Mouse (Mus musculus) neural tube, embryonic 11.5 days (tissue): ENCODE data around the gene Tbx10. TPM values are rescaled to one million over a fixed set of nuclear protein-coding genes. Genes with fewer than 3 reads are reported as not detected.

Experiments
- ATAC-seq: fragments of 200-750 bp; cut with Nextera tagmentation; 2 replicates; pipeline ENCODE4 v1.8.0; 2017; ENCODE audit warnings: moderate number of reproducible peaks, mild to moderate bottlenecking, moderate TSS enrichment, moderate library complexity; ENCODE audit not compliant: insufficient read depth, low FRiP score, low TSS enrichment
- DNase-seq: peaks from one replicate; pipeline ENCODE4 v3.0.0-alpha.2; 2015; ENCODE audit warnings: low spot score
- H3K27ac ChIP-seq: fragments of 300-500 bp; sonication (generic); 2 replicates; pipeline ENCODE4 v1.5.1; 2014; ENCODE audit warnings: low read depth, mild to moderate bottlenecking, low read length
- H3K27me3 ChIP-seq: fragments of 300-500 bp; sonication (generic); 2 replicates; pipeline ENCODE4 v1.6.1; 2014; ENCODE audit warnings: mild to moderate bottlenecking, low read length, mixed read lengths; ENCODE audit not compliant: control insufficient read depth, insufficient read depth
- H3K36me3 ChIP-seq: fragments of 300-500 bp; sonication (generic); 2 replicates; pipeline ENCODE4 v1.6.1; 2014; ENCODE audit warnings: mild to moderate bottlenecking, low read length, moderate library complexity, mixed read lengths; ENCODE audit not compliant: control insufficient read depth, insufficient read depth
- H3K4me1 ChIP-seq: fragments of 300-500 bp; sonication (generic); 2 replicates; pipeline ENCODE4 v1.6.1; 2014; ENCODE audit warnings: low read length, mixed read lengths; ENCODE audit not compliant: control insufficient read depth, insufficient read depth
- H3K4me2 ChIP-seq: fragments of 300-500 bp; sonication (generic); 2 replicates; pipeline ENCODE4 v1.6.1; 2014; ENCODE audit warnings: low read depth, mild to moderate bottlenecking, moderate library complexity
- H3K4me3 ChIP-seq: fragments of 300-500 bp; sonication (generic); 2 replicates; pipeline ENCODE4 v1.5.1; 2014; ENCODE audit warnings: low read depth, low read length
- H3K9ac ChIP-seq: fragments of 300-500 bp; sonication (generic); 2 replicates; pipeline ENCODE4 v1.6.1; 2014; ENCODE audit warnings: mild to moderate bottlenecking, low read length
- H3K9me3 ChIP-seq: fragments of 300-500 bp; sonication (generic); 2 replicates; pipeline ENCODE4 v1.6.1; 2016; ENCODE audit warnings: low read length; ENCODE audit not compliant: control insufficient read depth
- WGBS: fragments of 180-500 bp; shearing (Covaris S2); extraction: QIAGEN DNeasy Blood & Tissue Kit; methylation state at CpG from one replicate; pipeline ENCODE4 v1.1.7; 2014; 5-methylcytosine and 5-hydroxymethylcytosine counted together
- polyA plus RNA-seq: library from polyadenylated mRNA; unstranded; fragments of >200 nt; fragmentation: Nextera tagmentation; extraction: Ambion mirVana; gene quantifications from 2 replicates; pipeline ENCODE4 v1.2.1, GENCODE M21; 2014

Gene Tbx10
- polyA plus RNA-seq, result 0.22 TPM in 1 of 2 replicates, not detected in the other

DNA sequence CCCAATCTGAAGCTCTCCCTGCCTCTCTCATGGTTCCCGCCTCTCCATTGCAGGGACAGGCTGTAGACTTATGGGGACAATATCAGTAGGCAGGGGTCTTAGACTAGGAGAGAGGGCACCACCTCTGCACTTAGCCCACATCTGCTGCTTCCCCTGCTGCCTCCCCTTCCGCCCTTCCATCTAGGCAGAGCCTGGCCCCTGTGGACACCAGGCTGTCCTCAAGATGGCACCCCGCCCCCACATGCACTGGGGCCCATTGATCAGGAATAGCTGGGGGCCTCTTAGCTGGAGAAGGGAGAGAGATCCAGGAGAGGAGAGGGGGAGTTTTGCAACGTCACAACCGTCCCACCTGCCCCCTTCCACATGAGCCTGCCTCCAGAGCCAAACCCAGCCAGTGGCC lies at the start of gene Tbx10:
Gene Tbx10 (plus strand): TSS at position 337 of the 400 bp plus-strand sequence.
- Histone ChIP-seq H3K4me1 (no peaks in the 10 kb centered on the region), H3K4me2 (no peak within 1 kb of the TSS), H3K9me3 (no peaks in the 10 kb centered on the region), H3K36me3 (no peaks in the 10 kb centered on the region), H3K9ac (no peak within 1 kb of the TSS), H3K27ac (no peak within 1 kb of the TSS), H3K27me3 (no peaks in the 10 kb centered on the region), H3K4me3 (no peak within 1 kb of the TSS)
- DNase-seq (no peak), ATAC-seq (no peak)
- 63% methylated on average over 5 of the region's 5 CpGs for WGBS

DNA sequence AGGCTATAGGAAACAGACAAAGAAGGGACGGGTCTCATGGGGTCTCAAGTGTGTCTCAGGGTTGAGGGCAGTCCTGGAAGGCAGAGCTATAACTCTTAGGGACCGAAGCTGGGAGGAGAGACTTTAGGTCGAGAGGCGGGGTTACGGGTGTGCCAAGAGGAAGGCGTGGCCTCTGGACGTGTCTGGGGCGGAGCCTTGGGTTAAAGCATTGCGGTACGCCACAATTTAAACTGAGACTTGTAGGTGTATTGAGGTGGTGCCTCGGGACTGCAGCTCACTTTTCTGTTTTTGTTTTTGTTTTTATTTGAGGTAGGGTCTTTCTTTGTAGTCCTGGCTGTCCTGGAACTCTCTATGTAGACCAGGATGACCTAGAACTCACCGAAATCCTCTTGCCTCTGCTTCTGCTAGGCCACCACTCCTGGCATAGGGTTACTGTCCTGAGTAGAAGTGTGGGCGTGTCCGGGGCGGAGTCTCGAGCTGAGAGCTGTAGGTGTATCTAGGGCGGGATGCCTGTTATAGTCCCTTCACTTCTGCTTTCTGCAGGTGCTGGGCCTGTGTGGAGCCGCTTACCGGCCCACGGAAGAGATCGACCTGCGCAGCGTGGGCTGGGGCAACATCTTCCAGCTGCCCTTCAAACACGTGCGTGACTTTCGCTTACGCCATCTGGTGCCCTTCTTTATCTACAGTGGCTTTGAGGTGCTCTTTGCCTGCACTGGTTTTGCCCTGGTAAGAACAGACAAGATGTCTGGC lies 49.4 kb upstream of the Tbx10 start:
- no peak overlapping the region for H3K9ac ChIP-seq
- no peak overlapping the region for H3K4me3 ChIP-seq
- 21% methylated on average over 27 of the region's 27 CpGs for WGBS
- no peaks in the 10 kb centered on the region for H3K4me1 ChIP-seq
- no peak for ATAC-seq
- H3K27me3 ChIP-seq, result no peaks in the 10 kb centered on the region
- no peak overlapping the region for H3K4me2 ChIP-seq
- no peaks in the 10 kb centered on the region for H3K9me3 ChIP-seq
- no peak overlapping the region for H3K27ac ChIP-seq
- DNase-seq, result no peak
- H3K36me3 ChIP-seq, result no peaks in the 10 kb centered on the region

DNA sequence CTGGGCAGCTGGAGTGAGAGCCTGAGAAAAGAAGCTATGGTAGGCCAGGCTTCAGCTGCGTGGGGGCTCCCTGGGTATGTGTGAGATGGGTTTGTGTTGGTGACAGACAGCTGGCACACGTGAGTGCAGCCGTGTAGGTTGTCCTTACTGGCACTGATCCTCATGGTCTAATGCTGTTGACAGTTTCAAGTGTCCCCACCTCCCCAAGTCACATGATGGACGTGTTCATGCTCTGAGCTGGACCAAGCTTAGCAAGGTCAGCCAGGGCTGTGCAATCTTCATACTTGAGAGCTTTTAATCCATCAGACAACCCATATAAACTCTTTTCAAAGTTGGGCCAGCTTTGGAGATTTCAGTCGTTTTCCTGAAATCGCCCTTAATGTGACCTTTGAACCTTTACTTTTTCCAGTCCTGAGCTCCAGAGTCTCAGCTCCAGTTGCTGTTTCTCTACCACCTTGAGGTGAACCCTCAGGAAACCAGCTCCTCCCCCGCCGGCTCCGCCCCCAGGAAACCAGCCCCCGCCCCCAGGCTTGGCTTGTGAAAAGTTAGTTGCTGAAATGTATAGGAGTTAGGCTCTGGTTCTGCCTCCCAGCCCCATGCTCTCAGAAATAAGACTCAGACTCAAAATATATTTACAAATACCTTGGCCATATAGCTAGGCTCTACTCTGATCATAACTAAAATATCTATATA lies 46.5 kb upstream of the Tbx10 start:
- ATAC-seq, result no peak
- Histone ChIP-seq H3K9me3 (no peaks in the 10 kb centered on the region), H3K9ac (no peak overlapping the region), H3K36me3 (no peaks in the 10 kb centered on the region), H3K4me2 (no peak overlapping the region), H3K4me1 (no peaks in the 10 kb centered on the region), H3K4me3 (no peak overlapping the region), H3K27me3 (no peaks in the 10 kb centered on the region), H3K27ac (no peak overlapping the region)
- 32% methylated on average over 10 of the region's 10 CpGs for WGBS
- no peak for DNase-seq

DNA sequence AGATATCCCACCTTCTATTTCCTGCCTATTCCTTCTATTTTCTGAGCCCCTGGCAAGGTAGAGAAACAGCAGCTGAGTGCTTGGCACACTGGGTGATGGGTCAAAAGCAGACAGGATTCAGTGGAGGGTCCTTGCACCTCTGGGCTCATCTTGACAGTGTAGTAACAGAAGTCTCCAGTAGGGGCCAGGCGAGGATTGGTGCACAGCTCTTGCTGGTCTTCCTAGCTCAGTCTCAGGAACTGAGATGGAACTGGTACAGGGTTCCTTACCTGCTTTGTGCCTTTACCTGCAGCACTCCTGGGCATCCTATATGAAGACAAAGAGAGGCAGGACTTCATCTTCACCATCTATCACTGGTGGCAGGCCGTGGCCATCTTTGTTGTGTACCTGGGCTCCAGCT lies 45.8 kb upstream of the Tbx10 start:
- no peaks in the 10 kb centered on the region for H3K36me3 ChIP-seq
- no peak overlapping the region for H3K9ac ChIP-seq
- ATAC-seq (peak; percentile 60; the same call in 1 of the 2 replicates), DNase-seq (peak; percentile 69)
- no peak overlapping the region for H3K27ac ChIP-seq
- no peak overlapping the region for H3K4me2 ChIP-seq
- no peaks in the 10 kb centered on the region for H3K9me3 ChIP-seq
- 21% methylated on average over 2 of the region's 2 CpGs for WGBS
- H3K4me1 ChIP-seq, result no peaks in the 10 kb centered on the region
- no peak overlapping the region for H3K4me3 ChIP-seq
- H3K27me3 ChIP-seq, result no peaks in the 10 kb centered on the region

DNA sequence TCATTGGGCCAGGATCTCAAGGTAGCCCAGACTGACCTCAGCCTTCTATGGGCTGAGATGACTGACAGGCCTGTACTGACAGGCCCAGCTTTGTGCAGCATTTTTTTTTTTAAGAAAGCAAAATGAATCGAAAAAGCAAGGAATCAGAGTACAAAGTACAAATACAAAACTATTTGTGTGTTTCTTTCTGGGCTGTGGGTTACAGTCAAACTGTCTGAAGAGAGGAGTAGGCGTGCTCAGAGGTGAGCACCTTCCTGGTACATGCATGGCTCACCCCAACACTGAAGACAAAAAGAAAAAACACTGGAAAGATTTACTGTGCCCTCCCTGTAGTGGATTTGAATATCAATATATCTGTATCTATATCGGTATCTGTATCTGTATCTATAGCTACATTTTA lies 44.7 kb upstream of the Tbx10 start:
- no peaks in the 10 kb centered on the region for H3K9me3 ChIP-seq
- no peak overlapping the region for H3K4me2 ChIP-seq
- no peaks in the 10 kb centered on the region for H3K4me1 ChIP-seq
- ATAC-seq, result no peak
- H3K36me3 ChIP-seq, result no peaks in the 10 kb centered on the region
- no peak for DNase-seq
- H3K4me3 ChIP-seq, result no peak overlapping the region
- no peaks in the 10 kb centered on the region for H3K27me3 ChIP-seq
- 76% methylated on average over 3 of the region's 3 CpGs for WGBS
- H3K27ac ChIP-seq, result no peak overlapping the region
- no peak overlapping the region; the same call in 1 of the 2 replicates for H3K9ac ChIP-seq

DNA sequence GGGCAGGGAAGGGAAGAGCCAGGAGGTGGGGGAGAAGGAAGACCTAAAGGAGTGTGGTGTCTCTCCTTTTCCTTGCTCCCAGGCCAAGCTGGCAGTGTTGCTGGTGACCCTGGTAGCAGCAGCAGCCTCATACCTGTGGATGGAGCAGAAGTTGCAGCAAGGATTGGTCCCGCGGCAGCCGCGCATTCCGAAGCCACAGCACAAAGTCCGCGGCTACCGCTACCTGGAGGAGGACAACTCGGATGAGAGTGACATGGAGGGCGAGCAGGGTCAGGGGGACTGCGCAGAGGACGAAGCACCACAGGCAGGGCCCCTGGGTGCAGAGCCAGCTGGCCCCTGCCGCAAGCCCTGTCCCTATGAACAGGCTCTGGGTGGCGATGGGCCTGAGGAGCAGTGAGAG lies 44.0 kb upstream of the Tbx10 start:
- Histone ChIP-seq H3K4me2 (no peak overlapping the region), H3K9me3 (no peaks in the 10 kb centered on the region), H3K4me3 (no peak overlapping the region), H3K36me3 (no peaks in the 10 kb centered on the region), H3K4me1 (no peaks in the 10 kb centered on the region), H3K27me3 (no peaks in the 10 kb centered on the region), H3K27ac (no peak overlapping the region), H3K9ac (no peak overlapping the region; the same call in 1 of the 2 replicates)
- no peak for DNase-seq
- ATAC-seq, result no peak
- WGBS, result 72% methylated on average over 14 of the region's 14 CpGs

DNA sequence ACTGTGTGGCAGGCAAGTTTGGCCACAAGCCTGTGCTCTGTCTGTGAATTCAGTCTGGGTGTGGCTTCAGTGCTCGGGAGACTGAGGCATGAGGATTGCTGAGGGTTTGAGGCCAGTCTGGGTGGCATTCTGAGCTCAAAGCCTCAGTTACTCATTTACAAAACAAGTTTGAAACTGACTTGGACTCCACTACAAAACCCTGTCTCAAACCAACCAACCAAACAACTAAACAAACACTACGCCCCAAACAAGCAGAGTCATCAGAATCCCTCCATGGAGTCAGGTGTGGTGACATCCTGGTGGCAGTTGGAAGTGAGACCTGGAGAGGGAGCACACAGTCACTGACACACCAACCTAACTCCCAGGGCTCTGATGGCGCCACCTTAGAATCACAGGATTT lies 42.2 kb upstream of the Tbx10 start:
- H3K4me3 ChIP-seq, result no peak overlapping the region
- DNase-seq (no peak), ATAC-seq (no peak)
- no peak overlapping the region for H3K4me2 ChIP-seq
- no peaks in the 10 kb centered on the region for H3K36me3 ChIP-seq
- WGBS, result 81% methylated on average over 3 of the region's 3 CpGs
- H3K27me3 ChIP-seq, result no peaks in the 10 kb centered on the region
- no peak overlapping the region for H3K9ac ChIP-seq
- no peaks in the 10 kb centered on the region for H3K4me1 ChIP-seq
- no peaks in the 10 kb centered on the region for H3K9me3 ChIP-seq
- H3K27ac ChIP-seq, result no peak overlapping the region

DNA sequence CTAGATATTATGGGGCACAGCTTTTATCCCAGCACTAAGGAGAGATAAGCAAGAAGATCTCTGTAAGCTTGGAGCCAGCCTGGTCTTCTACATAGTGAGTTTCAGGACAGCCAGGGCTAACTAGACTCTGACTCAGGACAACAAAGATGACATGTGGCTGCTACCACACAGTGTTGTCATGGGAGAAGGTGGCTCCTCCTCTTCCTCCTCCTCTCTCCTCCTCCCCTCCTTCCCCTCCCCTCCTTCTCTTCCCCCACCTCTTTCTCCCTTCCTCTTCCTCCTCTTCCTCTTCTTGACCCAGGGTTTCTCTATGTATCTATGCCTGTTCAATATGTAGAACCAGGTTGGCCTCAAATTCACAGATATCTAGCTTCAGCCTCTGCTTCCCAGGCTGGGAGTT lies 41.1 kb upstream of the Tbx10 start:
- Histone ChIP-seq H3K4me1 (no peaks in the 10 kb centered on the region), H3K4me3 (no peak overlapping the region), H3K9ac (no peak overlapping the region), H3K4me2 (no peak overlapping the region), H3K27me3 (no peaks in the 10 kb centered on the region), H3K9me3 (no peaks in the 10 kb centered on the region), H3K36me3 (no peaks in the 10 kb centered on the region), H3K27ac (no peak overlapping the region)
- no peak for ATAC-seq
- no peak for DNase-seq

DNA sequence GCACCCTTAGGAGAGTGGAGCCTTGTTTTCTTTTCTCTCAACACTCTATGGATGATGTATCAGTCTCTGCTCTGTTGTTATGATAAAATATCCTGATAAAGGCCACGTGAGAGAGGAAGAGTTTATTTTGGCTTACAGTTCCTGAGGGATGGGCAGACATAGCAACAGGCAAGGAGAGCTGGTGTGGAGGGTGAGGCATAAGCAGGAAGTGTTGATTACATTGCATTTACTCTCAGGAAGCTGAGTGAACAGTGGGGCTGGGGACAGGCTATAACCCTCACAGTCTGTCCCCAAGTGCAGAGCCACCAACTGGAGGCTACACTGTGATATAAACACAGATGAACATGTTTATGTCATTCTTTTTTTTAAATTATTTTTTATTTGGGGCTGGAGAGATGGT lies 40.5 kb upstream of the Tbx10 start:
- Histone ChIP-seq H3K27me3 (no peaks in the 10 kb centered on the region), H3K9ac (no peak overlapping the region), H3K4me1 (no peaks in the 10 kb centered on the region), H3K4me3 (no peak overlapping the region), H3K27ac (no peak overlapping the region), H3K36me3 (no peaks in the 10 kb centered on the region), H3K4me2 (no peak overlapping the region), H3K9me3 (no peaks in the 10 kb centered on the region)
- WGBS, result 48% methylated on average over 1 of the region's 1 CpGs
- DNase-seq (no peak), ATAC-seq (no peak)
